Mouse (Mus musculus) midbrain, embryonic 11.5 days (tissue): ENCODE results near the gene Lrg1. TPM values are rescaled to one million over a fixed set of nuclear protein-coding genes. Genes with fewer than 3 reads are reported as not detected.
"Not testable (repeated sequence)": the region's sequence is repeated elsewhere in the genome, so short reads cannot be mapped to it uniquely, and the experiment has no call there.

Experiments
- ATAC-seq: fragments of 200-750 bp; cut with Nextera tagmentation; 2 replicates; pipeline ENCODE4 v1.8.0; 2017; ENCODE audit warnings: moderate TSS enrichment, moderate library complexity; ENCODE audit not compliant: low FRiP score
- DNase-seq: peaks from one replicate; pipeline ENCODE4 v3.0.0; 2015; ENCODE audit warnings: low spot score; ENCODE audit errors: missing footprints
- H3K27ac ChIP-seq: fragments of 300-500 bp; sonication (generic); 2 replicates; pipeline ENCODE4 v1.5.1; 2014; ENCODE audit warnings: low read depth, low read length
- H3K27me3 ChIP-seq: fragments of 300-500 bp; sonication (generic); 2 replicates; pipeline ENCODE4 v1.6.1; 2014; ENCODE audit warnings: mild to moderate bottlenecking, low read length, moderate library complexity, mixed read lengths; ENCODE audit not compliant: control insufficient read depth, insufficient read depth
- H3K36me3 ChIP-seq: fragments of 300-500 bp; sonication (generic); 2 replicates; pipeline ENCODE4 v1.6.1; 2014; ENCODE audit warnings: mild to moderate bottlenecking, low read length, moderate library complexity, mixed read lengths; ENCODE audit not compliant: control insufficient read depth, insufficient read depth
- H3K4me1 ChIP-seq: fragments of 300-500 bp; sonication (generic); 2 replicates; pipeline ENCODE4 v1.6.1; 2014; ENCODE audit warnings: low read length; ENCODE audit not compliant: control insufficient read depth, insufficient read depth
- H3K4me2 ChIP-seq: fragments of 300-500 bp; sonication (generic); 2 replicates; pipeline ENCODE4 v1.6.1; 2014; ENCODE audit warnings: mild to moderate bottlenecking, moderate library complexity
- H3K4me3 ChIP-seq: fragments of 300-500 bp; sonication (generic); 2 replicates; pipeline ENCODE4 v1.5.1; 2014; ENCODE audit warnings: low read depth, low read length
- H3K9ac ChIP-seq: fragments of 300-500 bp; sonication (generic); 2 replicates; pipeline ENCODE4 v1.6.1; 2014; ENCODE audit warnings: low read length
- H3K9me3 ChIP-seq: fragments of 300-500 bp; sonication (generic); 2 replicates; pipeline ENCODE4 v1.6.1; 2016; ENCODE audit warnings: low read length; ENCODE audit not compliant: control insufficient read depth
- WGBS: fragments of 180-500 bp; shearing (Covaris S2); extraction: QIAGEN DNeasy Blood & Tissue Kit; methylation state at CpG from one replicate; pipeline ENCODE4 v1.1.7; 2014; 5-methylcytosine and 5-hydroxymethylcytosine counted together
- polyA plus RNA-seq: library from polyadenylated mRNA; unstranded; fragments of >200 nt; fragmentation: Nextera tagmentation; extraction: Ambion mirVana; gene quantifications from 2 replicates; pipeline ENCODE4 v1.2.1, GENCODE M21; 2014

The Lrg1 gene
- polyA plus RNA-seq, 1 experiment from 2014 or later = not detected

DNA sequence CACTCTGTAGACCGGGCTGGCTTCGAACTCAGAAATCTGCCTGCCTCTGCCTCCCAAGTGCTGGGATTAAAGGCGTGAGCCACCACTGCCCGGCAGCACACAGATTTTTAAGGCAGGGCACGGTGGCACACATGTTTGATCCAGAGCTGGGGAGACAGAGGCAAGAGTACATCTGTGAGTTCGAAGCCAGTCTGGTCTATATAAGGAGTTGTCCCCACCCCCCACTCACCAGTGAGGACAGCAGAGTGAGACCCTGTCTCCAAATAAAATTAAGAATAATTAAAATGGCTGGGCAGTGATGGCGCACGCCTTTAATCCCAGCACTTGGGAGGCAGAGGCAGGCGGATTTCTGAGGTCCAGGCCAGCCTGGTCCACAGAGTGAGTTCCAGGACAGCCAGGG lies 43.4 kb downstream of the Lrg1 start:
- peaks cover 31% of the 10 kb centered on the region for H3K4me1 ChIP-seq
- peak overlapping the region; percentile 80; the same call in 1 of the 2 replicates for H3K4me3 ChIP-seq
- not testable (repeated sequence) for H3K9ac ChIP-seq, H3K27me3 ChIP-seq, ATAC-seq, DNase-seq, H3K36me3 ChIP-seq, H3K9me3 ChIP-seq, H3K27ac ChIP-seq
- peak overlapping the region; percentile 98; the same call in 1 of the 2 replicates for H3K4me2 ChIP-seq
- WGBS = 62% methylated on average over 9 of the region's 9 CpGs

DNA sequence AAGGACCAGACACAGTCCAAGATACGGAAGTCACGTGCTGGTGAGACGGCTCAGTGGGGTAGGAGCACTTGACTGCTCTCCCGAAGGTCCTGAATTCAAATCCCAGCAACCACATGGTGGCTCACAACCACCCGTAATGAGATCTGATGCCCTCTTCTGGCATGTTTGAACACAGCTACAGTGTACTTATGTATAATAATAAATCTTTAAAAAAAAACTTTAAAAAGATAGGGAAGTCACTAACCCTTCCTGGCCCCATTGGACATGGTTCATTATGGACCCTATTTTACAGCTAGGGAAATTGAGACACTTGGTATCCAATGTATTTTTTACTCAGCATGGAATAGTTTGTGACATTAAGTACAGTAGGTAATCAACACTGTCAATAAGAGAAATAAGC lies 44.3 kb downstream of the Lrg1 start:
- no peak overlapping the region for H3K4me2 ChIP-seq
- H3K4me1 ChIP-seq = peaks cover 31% of the 10 kb centered on the region
- H3K27me3 ChIP-seq = no peaks in the 10 kb centered on the region
- H3K9ac ChIP-seq = no peak overlapping the region
- ATAC-seq = no peak
- no peak overlapping the region for H3K4me3 ChIP-seq
- DNase-seq = no peak
- H3K9me3 ChIP-seq = no peaks in the 10 kb centered on the region
- H3K36me3 ChIP-seq = no peaks in the 10 kb centered on the region; the same call in 1 of the 2 replicates
- WGBS = 90% methylated on average over 5 of the region's 5 CpGs
- H3K27ac ChIP-seq = no peak overlapping the region

DNA sequence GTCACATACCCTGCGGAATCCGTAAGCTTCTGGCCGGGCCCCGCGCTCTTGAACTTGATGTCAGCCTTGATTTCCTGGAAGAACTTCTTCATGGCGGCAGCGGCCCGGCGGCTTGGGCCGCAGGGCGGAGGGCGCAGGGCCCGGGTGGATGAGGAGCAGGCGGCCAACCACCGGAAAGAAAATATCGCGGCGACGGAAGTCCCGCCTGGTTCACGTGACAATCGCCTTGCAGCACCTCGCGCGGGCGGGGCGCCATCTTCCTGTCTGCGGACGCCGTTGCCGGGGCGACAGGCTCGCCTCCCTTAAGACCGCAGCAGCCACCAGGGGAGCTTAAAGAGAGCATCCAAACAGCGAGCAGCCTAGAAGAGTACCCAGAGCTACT lies 47.0 kb downstream of the Lrg1 start, which contains the start of gene Ubxn6:
TSS of gene Ubxn6 (minus strand) at position 202 of the 382 bp plus-strand sequence.
- Histone ChIP-seq H3K4me2 (peak within 1 kb of the TSS; percentile 65), H3K27me3 (no peaks in the 10 kb centered on the region), H3K9me3 (no peaks in the 10 kb centered on the region), H3K4me1 (peaks cover 12% of the 10 kb centered on the region), H3K36me3 (peaks cover 9% of the 10 kb centered on the region), H3K4me3 (peak within 1 kb of the TSS; percentile 75), H3K9ac (peak within 1 kb of the TSS; percentile 79), H3K27ac (peak within 1 kb of the TSS; percentile 90)
- DNase-seq (peak; percentile 99), ATAC-seq (peak; percentile 65)
- WGBS = under 1% methylated on average over 35 of the region's 35 CpGs

DNA sequence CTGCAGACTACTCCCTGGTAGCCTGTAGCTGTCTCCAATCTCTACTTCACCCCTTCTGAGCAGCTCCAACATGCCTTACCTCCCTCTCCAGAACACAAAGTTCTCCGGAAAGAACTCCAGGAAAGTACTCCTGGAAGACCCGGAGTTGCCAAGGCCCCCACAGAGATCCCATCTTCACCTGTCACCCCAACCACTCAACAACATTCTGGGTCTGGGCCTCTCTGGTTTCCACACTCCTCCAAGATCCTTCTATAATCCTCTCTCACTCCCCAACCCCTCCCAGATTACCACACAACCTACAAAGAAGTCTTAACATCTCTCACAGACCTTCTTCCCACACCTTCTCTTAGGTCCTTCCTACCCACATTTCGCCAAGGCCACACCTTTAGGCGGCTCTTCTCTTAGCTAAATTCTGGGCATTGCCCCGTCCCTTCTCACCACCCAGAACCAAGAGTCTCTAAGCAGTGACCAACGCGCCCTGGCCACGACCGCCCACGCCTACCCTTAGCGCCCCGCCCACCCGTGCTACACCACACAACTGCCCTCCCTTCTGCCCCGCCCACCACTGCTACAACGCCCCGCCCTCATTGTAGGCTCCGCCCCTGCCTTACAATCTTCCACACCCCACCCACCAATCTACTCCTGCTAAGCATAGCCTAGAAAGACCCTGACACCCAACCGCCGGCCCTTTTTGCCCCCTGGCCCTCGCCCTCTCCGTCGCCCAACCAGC lies 47.5 kb downstream of the Lrg1 start:
- ATAC-seq = peak; percentile 41
- H3K27me3 ChIP-seq = no peaks in the 10 kb centered on the region
- WGBS = 9% methylated on average over 22 of the region's 22 CpGs
- H3K9ac ChIP-seq = peak overlapping the region; percentile 79
- no peaks in the 10 kb centered on the region for H3K9me3 ChIP-seq
- H3K4me3 ChIP-seq = peak overlapping the region; percentile 75
- DNase-seq = peak; percentile 98
- H3K4me1 ChIP-seq = peaks cover 12% of the 10 kb centered on the region
- H3K36me3 ChIP-seq = peaks cover 15% of the 10 kb centered on the region
- peak overlapping the region; percentile 65 for H3K4me2 ChIP-seq
- peak overlapping the region; percentile 90 for H3K27ac ChIP-seq

DNA sequence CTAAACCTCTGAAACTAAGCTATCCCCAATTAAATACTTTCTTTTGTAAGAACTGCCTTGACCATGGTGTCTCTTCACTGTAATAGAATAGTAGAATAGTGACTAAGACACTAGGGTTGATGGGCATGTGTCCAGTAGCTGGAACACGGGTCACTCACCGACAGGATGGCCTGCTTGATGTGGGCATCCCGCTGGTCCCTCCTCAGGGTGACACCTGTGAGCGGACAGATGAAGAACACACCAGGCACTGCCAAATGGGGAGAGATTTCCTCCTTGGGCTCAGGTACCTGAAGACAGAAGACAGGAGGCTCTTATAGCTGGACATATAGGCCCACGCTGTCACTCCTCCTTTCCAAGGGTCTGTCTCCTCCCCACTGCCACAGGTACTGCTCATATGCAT lies 49.6 kb downstream of the Lrg1 start:
- DNase-seq = peak; percentile 79
- Histone ChIP-seq H3K36me3 (peaks cover 31% of the 10 kb centered on the region), H3K4me3 (no peak overlapping the region), H3K9me3 (no peaks in the 10 kb centered on the region), H3K4me2 (no peak overlapping the region), H3K27ac (no peak overlapping the region), H3K4me1 (peaks cover 12% of the 10 kb centered on the region), H3K9ac (no peak overlapping the region), H3K27me3 (no peaks in the 10 kb centered on the region)
- no peak for ATAC-seq
- 92% methylated on average over 5 of the region's 5 CpGs for WGBS

GRCm38 (mm10) chr17:56071126-56071525 lies 50.7 kb downstream of the Lrg1 start:
- H3K27ac ChIP-seq = no peak overlapping the region
- no peak overlapping the region for H3K9ac ChIP-seq
- no peak overlapping the region for H3K4me2 ChIP-seq
- no peaks in the 10 kb centered on the region for H3K9me3 ChIP-seq
- no peak overlapping the region for H3K4me3 ChIP-seq
- ATAC-seq = no peak
- DNase-seq = peak; percentile 75
- H3K36me3 ChIP-seq = peaks cover 39% of the 10 kb centered on the region
- H3K27me3 ChIP-seq = no peaks in the 10 kb centered on the region
- peaks cover 12% of the 10 kb centered on the region for H3K4me1 ChIP-seq

Other genes with a start within 250 kb of the Lrg1 start
- gene Zfp119a, start 243.1 kb downstream of the Lrg1 start, polyA plus RNA-seq = 9.2 TPM in 2 replicates
- gene Zfp959, start 229.9 kb downstream of the Lrg1 start, polyA plus RNA-seq = 12.9 and 14.0 TPM in 2 replicates
- gene Zfp119b, start 172.5 kb downstream of the Lrg1 start, polyA plus RNA-seq = 6.3 and 6.7 TPM in 2 replicates
- 2.1 and 2.7 TPM in 2 replicates for gene Ebi3, start 169.4 kb downstream of the Lrg1 start, polyA plus RNA-seq
- 21.3 and 24.4 TPM in 2 replicates for gene Yju2, start 162.9 kb downstream of the Lrg1 start, polyA plus RNA-seq
- 81.9 and 89.1 TPM in 2 replicates for gene Shd, start 151.5 kb downstream of the Lrg1 start, polyA plus RNA-seq
- 61.2 and 65.6 TPM in 2 replicates for gene Fsd1, start 135.5 kb downstream of the Lrg1 start, polyA plus RNA-seq
- 3.6 and 4.5 TPM in 2 replicates for gene Stap2, start 116.4 kb downstream of the Lrg1 start, polyA plus RNA-seq
- gene Mpnd, start 116.3 kb downstream of the Lrg1 start, polyA plus RNA-seq = 146 and 158 TPM in 2 replicates
- gene Sh3gl1, start 85.4 kb downstream of the Lrg1 start, polyA plus RNA-seq = 106 and 118 TPM in 2 replicates
- 20.7 and 24.7 TPM in 2 replicates for gene Chaf1a, start 81.6 kb downstream of the Lrg1 start, polyA plus RNA-seq
- gene Ubxn6, start 47.0 kb downstream of the Lrg1 start, polyA plus RNA-seq = 43.2 and 48.4 TPM in 2 replicates
- gene Hdgfl2, start 42.4 kb downstream of the Lrg1 start, polyA plus RNA-seq = 104 and 121 TPM in 2 replicates
- gene Plin4, start 12.2 kb downstream of the Lrg1 start, polyA plus RNA-seq = 0.05 and 0.07 TPM in 2 replicates
- gene Plin5, start 4.4 kb downstream of the Lrg1 start, polyA plus RNA-seq = 0.07 TPM in 1 of 2 replicates, not detected in the other
- 1.9 TPM in 2 replicates for gene Sema6b, start 18.3 kb upstream of the Lrg1 start, polyA plus RNA-seq
- 5.8 and 7.7 TPM in 2 replicates for gene Tnfaip8l1, start 40.5 kb upstream of the Lrg1 start, polyA plus RNA-seq
- 52.3 and 57.7 TPM in 2 replicates for gene Mydgf, start 61.9 kb upstream of the Lrg1 start, polyA plus RNA-seq
- gene Dpp9, start 96.9 kb upstream of the Lrg1 start, polyA plus RNA-seq = 29.5 and 33.8 TPM in 2 replicates
- gene Fem1a, start 134.8 kb upstream of the Lrg1 start, polyA plus RNA-seq = 12.6 and 12.7 TPM in 2 replicates
- gene Ticam1, start 154.8 kb upstream of the Lrg1 start, polyA plus RNA-seq = 1.7 and 2.6 TPM in 2 replicates
- 27.5 and 34.0 TPM in 2 replicates for gene Plin3, start 170.9 kb upstream of the Lrg1 start, polyA plus RNA-seq
- gene Arrdc5, start 178.3 kb upstream of the Lrg1 start, polyA plus RNA-seq = not detected in 2 replicates
- 123 and 138 TPM in 2 replicates for gene Uhrf1, start 181.3 kb upstream of the Lrg1 start, polyA plus RNA-seq
- 33.3 and 39.6 TPM in 2 replicates for gene Kdm4b, start 204.1 kb upstream of the Lrg1 start, polyA plus RNA-seq